Mouse (Mus musculus) olfactory bulb, adult 2 months (tissue): ENCODE results near the gene Tstd2. TPM values are rescaled to one million over a fixed set of nuclear protein-coding genes. Genes with fewer than 3 reads are reported as not detected.
A peak's percentile ranks its signal among the peaks of the same experiment; 100 is the strongest.

Source experiments
- H3K27ac ChIP-seq: fragments of 200-500 bp; 2 replicates; pipeline ENCODE4 v1.5.1; 2012; ENCODE audit warnings: low read depth, low read length; ENCODE audit not compliant: insufficient read depth
- H3K4me1 ChIP-seq: fragments of 200-500 bp; 2 replicates; pipeline ENCODE4 v1.6.1; 2012; ENCODE audit warnings: low read length; ENCODE audit not compliant: control insufficient read depth, insufficient read depth
- H3K4me3 ChIP-seq: fragments of 200-500 bp; 2 replicates; pipeline ENCODE4 v1.5.1; 2012; ENCODE audit warnings: mild to moderate bottlenecking, low read depth, low read length, moderate library complexity; ENCODE audit not compliant: insufficient read depth
- CTCF ChIP-seq: fragments of 200-500 bp; IDR thresholded peaks from 2 replicates; pipeline ENCODE4 v1.5.1; 2012; ENCODE audit warnings: low read depth, mild to moderate bottlenecking, low read length, moderate library complexity; ENCODE audit not compliant: insufficient read depth
- POLR2A ChIP-seq: fragments of 200-500 bp; IDR thresholded peaks from 2 replicates; pipeline ENCODE4 v1.6.1; 2012; ENCODE audit warnings: mild to moderate bottlenecking, low read depth, low read length, moderate library complexity; ENCODE audit not compliant: insufficient read depth
- WGBS: fragments of 180-500 bp; shearing (Covaris S2); methylation state at CpG from one replicate; pipeline ENCODE4 v1.1.7; 2018; 5-methylcytosine and 5-hydroxymethylcytosine counted together
- polyA plus RNA-seq: library from polyadenylated mRNA; stranded (reverse); fragments of >200 nt; gene quantifications from 2 replicates; pipeline ENCODE4 v1.2.4, GENCODE M21; 2012; ENCODE audit warnings: low replicate concordance; ENCODE audit not compliant: missing spikeins, insufficient read depth, insufficient read length

The Tstd2 gene
- polyA plus RNA-seq, 1 experiment = not detected

DNA sequence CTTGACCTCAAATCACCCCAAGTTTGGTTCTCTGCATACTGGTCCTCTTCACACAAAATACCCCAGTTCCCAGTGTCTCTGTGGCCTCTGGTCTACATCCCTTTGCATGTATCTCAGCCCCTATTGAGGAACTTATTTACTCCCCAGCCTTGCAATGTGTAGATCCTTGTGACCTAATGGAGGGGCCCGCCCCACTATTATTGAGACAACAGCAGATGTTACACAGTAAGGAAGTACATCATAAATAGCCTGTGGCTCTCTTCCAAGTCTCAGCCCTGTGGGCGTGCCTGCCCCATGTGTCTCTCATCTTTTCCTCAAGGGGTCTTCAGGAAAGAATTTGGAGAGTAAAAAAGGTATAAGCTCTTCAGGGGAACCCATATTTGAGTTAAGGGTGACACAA, 61.6 kb downstream of the Tstd2 start:
- 52% methylated on average over 2 of the region's 2 CpGs for WGBS
- Histone ChIP-seq H3K4me1 (peaks cover 7% of the 10 kb centered on the region; the same call in 1 of the 2 replicates), H3K4me3 (no peak overlapping the region), H3K27ac (0 out of 2 replicates have a peak overlapping the region, but pooled peaks have one; percentile 16)
- TF ChIP-seq CTCF (no peak), POLR2A (no peak)

DNA sequence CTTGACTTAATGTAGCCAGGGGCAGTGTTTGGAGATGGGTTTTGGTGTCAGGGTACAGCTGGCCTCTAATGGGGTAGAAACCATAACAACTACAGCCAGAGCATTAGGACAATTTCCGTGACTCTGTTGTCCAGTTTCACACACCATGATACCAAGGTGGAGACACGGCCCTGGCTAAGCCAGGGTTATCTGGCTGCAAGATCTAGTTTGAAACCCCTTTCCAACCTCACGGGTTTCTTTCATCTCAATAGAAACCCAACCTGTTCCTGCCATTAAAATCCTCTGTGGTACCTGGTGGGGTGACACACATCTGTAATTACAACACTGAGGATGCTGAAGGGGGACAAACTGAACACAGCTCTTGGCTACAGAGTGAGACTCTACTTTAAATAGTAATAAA, 62.8 kb downstream of the Tstd2 start:
- H3K4me3 ChIP-seq = no peak overlapping the region
- 94% methylated on average over 3 of the region's 3 CpGs for WGBS
- no peak for TF ChIP-seq CTCF
- no peak for TF ChIP-seq POLR2A
- H3K4me1 ChIP-seq = peaks cover 7% of the 10 kb centered on the region; the same call in 1 of the 2 replicates
- H3K27ac ChIP-seq = no peak overlapping the region

GRCm38 (mm10) chr4:46073736-46074135, 64.8 kb downstream of the Tstd2 start:
- Histone ChIP-seq H3K4me1 (peaks cover 9% of the 10 kb centered on the region; the same call in 1 of the 2 replicates), H3K4me3 (no peak overlapping the region), H3K27ac (no peak overlapping the region)
- TF ChIP-seq CTCF (no peak), POLR2A (no peak)
- 54% methylated on average over 4 of the region's 4 CpGs for WGBS

- WGBS = 91% methylated on average over 6 of the region's 6 CpGs
- Histone ChIP-seq H3K27ac (no peak overlapping the region), H3K4me3 (no peak overlapping the region), H3K4me1 (peaks cover 18% of the 10 kb centered on the region)
- TF ChIP-seq POLR2A (no peak), CTCF (no peak)
Measured at GRCm38 (mm10) chr4:46072631-46073030, 65.9 kb downstream of the Tstd2 start.

DNA sequence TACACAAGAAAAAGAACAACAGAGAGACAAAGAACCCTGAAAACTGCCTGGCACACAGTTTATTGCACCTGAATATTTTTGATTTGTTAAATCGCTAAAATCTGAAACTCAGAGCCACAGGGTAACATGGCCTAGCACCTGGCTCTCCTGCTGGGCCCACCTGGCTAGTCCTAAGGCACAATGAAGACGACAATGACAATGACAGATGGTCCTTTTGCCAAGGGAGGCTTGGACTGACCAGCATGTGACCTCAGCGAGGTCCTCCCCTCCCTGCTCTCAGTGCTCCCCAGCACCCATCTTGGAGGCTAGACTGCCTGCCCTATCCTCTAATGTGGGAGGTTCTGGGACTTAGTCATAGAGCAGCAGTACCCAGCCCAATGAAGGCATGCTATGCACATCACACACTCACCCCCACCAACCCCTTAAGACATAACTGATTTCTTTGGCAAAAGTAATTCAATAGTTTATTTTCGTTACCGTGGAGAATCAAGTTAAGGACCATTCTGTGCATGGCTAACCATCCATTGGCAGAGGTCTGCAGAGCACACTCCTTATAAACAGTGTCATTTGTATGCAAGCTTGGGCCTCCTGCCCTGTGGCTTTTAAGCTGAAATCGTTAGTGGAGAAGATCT, 68.5 kb downstream of the Tstd2 start:
- no peak overlapping the region for H3K27ac ChIP-seq
- no peak overlapping the region for H3K4me3 ChIP-seq
- peaks cover 27% of the 10 kb centered on the region for H3K4me1 ChIP-seq
- TF ChIP-seq CTCF = no peak
- TF ChIP-seq POLR2A = no peak
- WGBS = 65% methylated on average over 6 of the region's 6 CpGs

DNA sequence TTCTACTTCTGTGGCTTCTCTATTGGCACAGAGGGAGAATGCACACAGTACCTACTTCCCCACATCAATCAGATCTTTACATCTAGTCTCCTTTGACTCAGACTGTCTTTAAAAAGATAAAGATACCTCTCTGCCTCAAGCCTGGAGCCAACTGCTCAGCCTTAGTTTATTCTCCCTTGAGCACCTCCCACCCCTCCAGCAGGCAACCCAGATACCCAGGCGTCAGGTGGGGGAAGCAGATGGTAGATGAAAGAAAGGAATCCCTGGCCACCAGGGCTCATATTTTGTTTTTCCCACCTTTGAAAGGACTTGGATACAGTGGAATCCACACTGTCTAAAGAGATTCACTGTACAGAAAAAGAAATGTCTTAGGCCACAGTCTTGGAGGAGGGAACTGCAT, 69.9 kb downstream of the Tstd2 start:
- TF ChIP-seq POLR2A (no peak), CTCF (no peak)
- H3K4me3 ChIP-seq = no peak overlapping the region
- peak overlapping the region; percentile 31; the same call in 1 of the 2 replicates for H3K27ac ChIP-seq
- H3K4me1 ChIP-seq = peaks cover 38% of the 10 kb centered on the region
- 71% methylated on average over 1 of the region's 1 CpGs for WGBS

- 81% methylated on average over 3 of the region's 3 CpGs for WGBS
- peak overlapping the region; percentile 31; the same call in 1 of the 2 replicates for H3K27ac ChIP-seq
- H3K4me3 ChIP-seq = no peak overlapping the region
- peaks cover 43% of the 10 kb centered on the region for H3K4me1 ChIP-seq
- TF ChIP-seq CTCF = no peak
- no peak for TF ChIP-seq POLR2A
Measured at GRCm38 (mm10) chr4:46068060-46068459, 70.4 kb downstream of the Tstd2 start.

DNA sequence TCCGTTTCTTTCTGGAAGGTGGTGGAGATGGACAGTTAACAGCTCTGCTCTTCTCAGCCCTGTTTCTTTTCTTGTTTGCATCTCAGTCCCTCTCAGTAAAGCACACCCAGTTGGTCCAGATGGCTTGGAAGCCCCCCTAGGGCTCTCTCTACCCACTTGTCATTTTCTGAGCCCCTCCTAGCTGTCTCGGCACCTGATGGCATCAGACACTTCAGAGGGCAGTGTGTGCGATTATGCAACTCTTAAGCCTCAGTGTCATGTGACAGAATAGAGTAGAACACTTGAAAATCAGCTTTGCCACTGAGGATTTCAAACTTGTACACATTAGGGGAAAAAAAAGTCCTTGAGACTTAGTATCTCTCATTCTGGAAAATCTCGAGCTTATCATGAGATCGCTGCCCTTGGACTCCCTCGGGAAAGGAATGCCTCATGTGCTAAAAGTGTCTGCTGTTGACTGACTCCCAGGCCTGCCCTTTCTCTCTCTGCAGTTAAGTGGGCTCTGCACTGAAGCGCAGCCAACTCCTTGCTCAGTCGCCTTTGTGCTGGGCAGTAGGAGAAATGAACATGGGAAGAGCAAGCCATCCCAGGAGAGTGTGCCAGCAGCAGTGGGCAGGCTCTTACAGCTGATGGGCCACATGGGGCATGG, 72.7 kb downstream of the Tstd2 start:
- no peak overlapping the region for H3K4me3 ChIP-seq
- 37% methylated on average over 8 of the region's 8 CpGs for WGBS
- TF ChIP-seq CTCF (no peak), POLR2A (no peak)
- H3K27ac ChIP-seq = peak overlapping the region; percentile 18
- H3K4me1 ChIP-seq = peaks cover 59% of the 10 kb centered on the region

DNA sequence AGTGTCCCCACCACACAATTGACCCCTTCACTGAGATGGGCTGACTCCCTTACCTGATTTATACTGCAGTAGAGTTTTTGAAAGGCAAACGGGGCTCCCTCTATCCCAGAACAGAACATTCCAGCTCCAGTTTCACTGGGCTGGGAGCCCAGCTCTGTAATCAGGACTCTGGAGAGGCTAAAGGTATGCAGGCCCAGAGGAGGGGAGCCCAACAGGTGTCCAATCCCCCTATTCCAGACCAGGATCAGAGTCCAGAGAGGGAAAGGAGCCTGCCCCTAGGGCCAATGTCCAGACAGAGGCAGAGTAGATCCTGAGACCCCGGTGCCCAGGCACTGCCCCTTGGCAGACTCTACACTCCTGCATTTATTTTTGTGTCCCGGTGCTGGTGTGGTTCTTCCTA, 73.5 kb downstream of the Tstd2 start:
- Histone ChIP-seq H3K27ac (0 out of 2 replicates have a peak overlapping the region, but pooled peaks have one; percentile 18), H3K4me1 (peaks cover 62% of the 10 kb centered on the region), H3K4me3 (no peak overlapping the region)
- no peak for TF ChIP-seq CTCF
- 66% methylated on average over 3 of the region's 3 CpGs for WGBS

Other genes with a start within 250 kb of the Tstd2 start
- gene Ccdc180, start 248.4 kb downstream of the Tstd2 start, polyA plus RNA-seq = not detected in 2 replicates
- not detected in 2 replicates for gene Tdrd7, start 173.4 kb downstream of the Tstd2 start, polyA plus RNA-seq
- gene Tmod1, start 99.8 kb downstream of the Tstd2 start, polyA plus RNA-seq = not detected in 2 replicates
- gene Ncbp1, start 81 bp downstream of the Tstd2 start, polyA plus RNA-seq = not detected in 2 replicates
- gene Xpa, start 57.6 kb upstream of the Tstd2 start, polyA plus RNA-seq = not detected in 2 replicates
- not detected in 2 replicates for gene Foxe1, start 204.9 kb upstream of the Tstd2 start, polyA plus RNA-seq